Mouse (Mus musculus): ENCODE measurements at regions not wholly inside any gene's neighbourhood (a gene's known extent, or its start where the extent isn't known, plus 50 kb on each side); places are given as distances from the start of the nearest gene placed in this dataset.

GRCm38 (mm10) chr4:70160525-70161224 is 249.6 kb downstream of the Cdk5rap2 start:
- DNase-seq: no peak

DNA sequence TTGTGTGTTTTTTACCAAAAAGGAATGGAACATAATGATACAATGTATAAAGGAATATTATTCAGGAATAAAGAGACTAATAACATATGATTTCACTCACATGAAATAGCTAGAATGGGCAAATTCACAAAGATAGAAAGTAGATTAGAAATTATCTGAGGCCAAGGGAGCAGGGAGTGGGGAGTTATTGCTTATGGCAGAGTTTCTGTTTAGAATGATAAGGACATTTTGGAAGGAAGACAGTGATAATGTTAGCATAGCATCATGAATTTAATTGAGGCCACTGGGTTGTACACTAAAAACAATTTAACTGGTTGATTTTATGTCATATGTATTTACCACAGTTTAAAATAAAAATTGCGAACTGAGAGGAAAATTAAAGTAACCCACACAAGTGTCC is 250.2 kb downstream of the Cdk5rap2 start:
- no peak for DNase-seq

GRCm38 (mm10) chr4:70153179-70153578 is 257.1 kb downstream of the Cdk5rap2 start:
- DNase-seq: no peak

DNA sequence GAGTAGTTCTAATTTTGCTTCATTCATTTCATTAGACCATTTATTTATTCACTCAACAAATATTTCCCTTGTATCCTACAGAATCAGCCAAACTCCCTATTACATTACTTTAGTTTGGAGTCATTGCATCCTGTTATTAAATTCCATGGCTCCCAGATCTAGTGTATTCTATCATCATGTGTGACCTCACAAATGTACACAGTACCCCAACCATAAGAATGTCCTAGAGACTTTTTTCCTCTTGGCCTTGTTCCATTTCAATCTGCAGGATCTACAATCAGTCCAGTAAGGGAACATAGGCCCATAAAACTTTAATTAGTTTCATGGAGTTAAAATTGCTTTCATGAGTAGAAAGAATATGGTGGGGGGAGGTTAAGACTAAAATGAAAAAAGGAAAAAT is 301.2 kb downstream of the Cdk5rap2 start:
- no peak for DNase-seq

- DNase-seq: no peak
These were observed 304.5 kb downstream of the Cdk5rap2 start for GRCm38 (mm10) chr4:70105776-70106175.

DNA sequence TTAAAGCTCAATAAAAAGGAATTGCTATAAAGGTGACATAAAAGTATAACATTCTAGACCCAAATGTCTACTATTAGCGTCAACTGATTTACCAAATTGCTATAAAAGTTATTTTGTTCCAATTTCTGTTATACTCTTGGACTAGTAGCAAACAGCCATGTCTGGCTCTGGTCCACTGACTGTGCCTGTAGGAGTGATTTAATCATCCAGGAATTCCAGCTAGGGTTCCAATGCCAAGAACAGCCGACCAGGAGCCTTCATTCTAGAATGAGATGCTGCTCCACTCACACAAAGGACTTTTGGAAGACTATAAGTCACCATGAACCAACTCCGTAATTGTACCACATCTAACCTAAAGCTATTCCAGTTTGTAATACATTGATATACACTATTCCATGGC is 312.9 kb downstream of the Cdk5rap2 start:
- DNase-seq: peak in 1 of 2 experiments; percentile 44

- DNase-seq: peak; percentile 30 to 52
These were observed 332.0 kb downstream of the Cdk5rap2 start for GRCm38 (mm10) chr4:70078206-70078605.

DNA sequence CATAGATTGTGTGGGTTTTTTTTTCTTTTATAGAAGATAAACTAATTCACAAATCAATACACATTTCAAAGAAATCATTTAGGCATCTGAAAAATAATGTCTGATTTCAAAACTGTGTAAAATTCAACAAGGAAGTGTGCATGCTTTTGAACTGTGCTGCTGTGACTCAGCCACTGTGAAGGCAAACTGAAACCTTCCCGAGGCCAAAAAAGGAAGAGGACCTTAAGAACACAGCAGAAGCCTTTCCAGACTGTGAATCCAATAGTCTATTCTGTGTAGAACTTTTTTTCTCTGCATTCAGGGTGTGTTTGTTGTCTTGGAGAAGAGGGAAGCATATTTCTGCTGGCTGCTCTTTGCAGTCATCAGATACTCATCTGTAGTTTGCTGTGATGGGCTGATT is 347.7 kb downstream of the Cdk5rap2 start:
- DNase-seq: no peak

- DNase-seq: peak; percentile 70 to 76
These were observed 351.3 kb downstream of the Cdk5rap2 start for GRCm38 (mm10) chr4:70058831-70059544.

DNA sequence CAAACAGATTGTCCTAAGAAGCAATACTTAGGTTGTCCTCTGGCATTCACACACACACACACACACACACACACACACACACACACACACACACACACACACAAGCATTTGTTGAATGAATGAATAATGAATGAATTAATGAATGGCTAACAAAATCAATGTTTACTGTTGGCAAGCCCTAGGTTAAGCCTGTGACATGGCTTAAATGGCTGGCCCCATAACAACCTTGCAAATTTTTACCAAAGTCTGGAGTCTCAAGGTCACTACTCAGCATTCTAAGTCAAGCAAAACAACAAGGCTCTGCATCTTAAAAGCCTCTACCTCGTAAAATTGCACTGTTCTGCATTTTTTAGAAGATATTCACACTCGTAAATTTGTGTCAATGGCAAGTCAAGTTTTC is 357.1 kb downstream of the Cdk5rap2 start:
- DNase-seq: no peak

- DNase-seq: no peak
These were observed 372.0 kb downstream of the Cdk5rap2 start for GRCm38 (mm10) chr4:70038241-70038640.

DNA sequence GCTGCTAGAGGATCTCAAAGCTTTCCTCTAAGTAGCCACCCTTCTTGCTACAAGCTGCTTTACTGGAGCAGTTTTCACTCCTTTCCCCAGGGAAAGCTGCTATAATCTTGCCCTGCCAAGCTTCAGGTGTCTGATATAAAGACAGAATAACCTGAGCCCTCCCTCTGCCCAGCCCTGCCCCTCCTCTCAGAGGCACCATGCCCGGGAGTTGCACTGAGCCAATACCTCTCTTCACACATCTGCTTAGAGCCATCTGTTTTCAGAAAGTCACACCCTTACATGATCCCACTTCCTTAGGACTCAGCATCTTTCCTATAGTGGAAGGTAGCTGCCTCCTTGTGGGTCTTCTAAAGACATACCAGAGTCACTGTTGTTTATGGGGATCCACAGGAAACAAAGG is 374.3 kb downstream of the Cdk5rap2 start:
- DNase-seq: no peak

- DNase-seq: no peak
These were observed 377.7 kb downstream of the Cdk5rap2 start for GRCm38 (mm10) chr4:70032497-70032896.

DNA sequence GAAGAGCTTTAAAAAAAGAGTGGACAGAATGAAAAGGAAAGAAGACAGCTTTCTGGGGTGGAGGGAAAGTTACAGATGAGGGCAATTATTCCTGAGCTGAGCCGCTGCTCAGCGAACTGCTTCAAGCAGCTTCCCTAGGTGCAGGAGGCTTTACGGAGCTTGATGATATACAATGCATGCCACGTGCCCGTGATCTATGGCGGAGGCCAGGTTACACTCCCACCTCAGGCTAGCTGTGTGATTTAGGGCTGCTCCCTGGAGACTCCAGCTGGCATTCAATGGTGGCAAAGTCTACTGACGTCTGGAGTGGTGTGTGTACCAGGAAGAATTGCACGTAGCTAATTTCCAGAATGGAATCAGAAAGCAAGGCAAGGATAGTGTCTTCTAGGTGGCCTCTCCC is 383.4 kb downstream of the Cdk5rap2 start:
- no peak for DNase-seq

DNA sequence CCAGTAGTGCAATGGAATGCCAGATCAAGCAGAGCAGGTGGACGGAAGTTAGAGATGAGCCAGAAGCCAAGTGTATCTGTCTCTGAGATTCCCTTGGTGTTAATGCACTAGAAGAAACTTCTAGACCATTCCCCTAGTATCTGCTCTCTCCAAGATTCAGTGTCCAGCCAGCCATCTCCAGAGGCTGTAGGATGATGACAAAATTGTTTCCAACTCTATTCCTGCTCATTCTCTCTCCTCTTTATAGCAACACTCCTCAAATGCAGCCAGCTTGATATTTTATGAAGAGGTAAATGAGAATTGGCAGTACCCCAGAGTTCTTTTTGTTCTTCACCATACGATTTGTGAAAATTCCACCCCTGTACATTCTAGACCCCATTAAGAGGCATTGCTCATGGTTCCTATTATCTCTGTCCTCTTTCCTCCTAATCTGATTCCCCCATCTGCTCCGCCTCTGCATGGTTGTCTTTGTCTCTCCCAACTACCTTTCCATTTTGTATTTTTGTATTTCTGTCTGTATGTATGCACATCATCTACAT is 385.3 kb downstream of the Cdk5rap2 start:
- no peak for DNase-seq

GRCm38 (mm10) chr4:70020905-70021470 is 389.3 kb downstream of the Cdk5rap2 start:
- no peak for DNase-seq

- no peak for DNase-seq
These were observed 398.0 kb downstream of the Cdk5rap2 start for GRCm38 (mm10) chr4:70012220-70012580.

- DNase-seq: no peak
These were observed 398.6 kb downstream of the Cdk5rap2 start for GRCm38 (mm10) chr4:70011491-70012219.

- no peak for DNase-seq
These were observed 399.8 kb downstream of the Cdk5rap2 start for GRCm38 (mm10) chr4:70010466-70010865.

DNA sequence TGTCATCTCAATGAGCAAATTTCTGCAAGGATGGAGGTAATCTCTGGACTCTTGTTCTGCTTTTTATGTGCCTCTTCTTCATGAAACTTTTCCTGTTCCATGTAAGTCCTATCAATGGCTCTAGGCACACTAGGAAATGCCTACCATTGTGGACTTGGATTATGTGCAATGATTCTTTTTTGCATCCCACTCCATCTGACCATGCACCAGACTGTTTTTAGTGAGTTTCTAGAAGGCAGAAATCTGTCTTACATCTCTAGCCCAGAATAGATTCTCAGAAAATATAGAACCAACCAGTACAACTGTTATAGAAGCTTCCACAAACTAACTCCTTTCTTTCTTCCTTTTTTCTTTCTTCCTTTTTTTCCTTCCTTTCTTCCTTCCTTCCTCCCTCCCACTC is 405.3 kb downstream of the Cdk5rap2 start:
- DNase-seq: no peak

DNA sequence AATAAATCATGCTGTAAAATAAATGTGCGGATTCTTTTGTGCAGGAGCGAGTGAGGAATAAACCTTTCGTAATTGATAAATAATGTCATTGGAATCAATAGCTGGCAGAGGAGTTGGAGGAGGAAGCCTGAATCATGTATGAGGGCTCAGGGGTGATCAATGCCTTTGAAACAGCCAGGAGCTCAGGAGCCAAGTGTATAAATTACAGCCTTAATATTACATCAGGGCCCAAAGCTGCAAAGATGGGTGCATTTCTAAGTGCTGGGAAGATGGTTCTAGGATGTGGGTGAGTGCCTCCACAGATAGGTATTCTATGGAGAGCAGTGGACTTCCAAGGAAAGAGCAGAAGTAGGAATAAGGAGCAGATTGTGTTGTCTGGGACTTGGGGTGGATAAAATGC is 417.0 kb downstream of the Cdk5rap2 start:
- DNase-seq: no peak

DNA sequence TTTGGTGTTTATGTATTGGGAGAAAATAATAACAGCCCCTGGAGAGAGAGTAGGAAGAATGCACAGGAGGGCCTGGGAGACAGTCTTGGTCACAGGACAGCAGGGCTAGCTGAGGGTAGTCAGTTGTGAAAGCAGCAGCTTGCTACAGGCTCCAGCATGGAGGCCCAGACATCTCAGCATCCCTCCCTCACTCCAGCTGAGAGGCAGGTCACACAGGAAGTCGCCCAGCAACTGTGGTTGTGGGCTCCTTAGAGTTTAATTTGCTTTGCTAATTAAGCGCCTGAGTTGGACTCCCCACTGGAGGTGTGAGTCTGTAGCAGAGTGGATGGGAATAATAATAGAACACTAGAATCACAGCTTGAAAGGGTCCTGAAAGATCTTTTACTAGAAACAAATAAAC is 436.0 kb downstream of the Cdk5rap2 start:
- no peak for DNase-seq

DNA sequence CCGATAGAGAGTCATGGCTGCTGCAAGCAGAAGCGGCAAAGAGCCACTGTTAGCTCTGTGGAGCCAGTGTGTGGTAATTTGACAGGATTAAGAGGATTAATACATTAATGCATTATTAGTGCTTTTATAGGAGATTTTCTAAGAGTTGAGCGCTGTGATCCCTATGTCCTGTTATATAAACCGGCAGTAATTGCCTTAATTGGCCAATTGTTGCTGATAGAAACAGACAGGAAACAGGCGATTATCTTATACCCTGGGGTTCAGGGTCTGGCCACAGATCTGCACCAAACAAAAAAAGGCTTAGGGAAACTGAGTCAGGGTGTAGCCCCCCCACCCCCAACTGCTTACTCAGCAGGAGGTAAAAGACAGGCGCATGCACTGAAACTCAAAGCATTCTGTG is 436.7 kb downstream of the Cdk5rap2 start:
- no peak for DNase-seq

Measured in cerebellum, postnatal 25 days (tissue).